Mouse (Mus musculus) stomach, postnatal 0 days (tissue): ENCODE results near the gene St7. TPM values are rescaled to one million over a fixed set of nuclear protein-coding genes. Genes with fewer than 3 reads are reported as not detected.

Experiments used
- ATAC-seq: fragments of 200-750 bp; cut with Nextera tagmentation; 2 replicates; pipeline ENCODE4 v1.8.0; 2017; ENCODE audit not compliant: low FRiP score, low TSS enrichment
- DNase-seq: peaks from one replicate; pipeline ENCODE4 v3.0.0-alpha.2; 2016; ENCODE audit warnings: low spot score
- H3K27ac ChIP-seq: fragments of 300-500 bp; sonication (generic); replicated peaks from 2 replicates; pipeline ENCODE4 v1.5.1; 2014; ENCODE audit warnings: mild to moderate bottlenecking, control low read depth
- H3K27me3 ChIP-seq: fragments of 300-500 bp; sonication (generic); 2 replicates; pipeline ENCODE4 v1.6.1; 2014; ENCODE audit warnings: low read length; ENCODE audit not compliant: control insufficient read depth, insufficient read depth
- H3K36me3 ChIP-seq: fragments of 300-500 bp; sonication (generic); 2 replicates; pipeline ENCODE4 v1.6.1; 2014; ENCODE audit warnings: low read length, mixed read lengths; ENCODE audit not compliant: control insufficient read depth, insufficient read depth
- H3K4me1 ChIP-seq: fragments of 300-500 bp; sonication (generic); replicated peaks from 2 replicates; pipeline ENCODE4 v1.6.1; 2014; ENCODE audit warnings: antibody characterized with exemption; ENCODE audit not compliant: control insufficient read depth, insufficient read depth
- H3K4me2 ChIP-seq: fragments of 300-500 bp; sonication (generic); replicated peaks from 2 replicates; pipeline ENCODE4 v1.6.1; 2014; ENCODE audit warnings: low read depth, mild to moderate bottlenecking, control low read depth, moderate library complexity
- H3K4me3 ChIP-seq: fragments of 300-500 bp; sonication (generic); 2 replicates; pipeline ENCODE4 v1.5.1; 2014; ENCODE audit warnings: low read depth, low read length, control low read depth
- H3K9ac ChIP-seq: fragments of 300-500 bp; sonication (generic); 2 replicates; pipeline ENCODE4 v1.6.1; 2014; ENCODE audit warnings: mild to moderate bottlenecking, low read length, control low read depth, mixed read lengths
- H3K9me3 ChIP-seq: fragments of 300-500 bp; sonication (generic); 2 replicates; pipeline ENCODE4 v1.6.1; 2016; ENCODE audit warnings: low read length; ENCODE audit not compliant: control insufficient read depth
- CTCF ChIP-seq: IDR thresholded peaks from 2 replicates; pipeline ENCODE4 v1.5.1; 2016; ENCODE audit warnings: antibody characterized with exemption, low read depth, mild to moderate bottlenecking, moderate library complexity
- EP300 ChIP-seq: optimal IDR thresholded peaks from 2 replicates; pipeline ENCODE3; 2016; ENCODE audit warnings: antibody characterized with exemption
- WGBS: fragments of 180-500 bp; shearing (Covaris S2); extraction: QIAGEN DNeasy Blood & Tissue Kit; methylation state at CpG from one replicate; pipeline ENCODE4 v1.1.7; 2014; 5-methylcytosine and 5-hydroxymethylcytosine counted together
- polyA plus RNA-seq: library from polyadenylated mRNA; unstranded; fragments of >200 nt; fragmentation: Nextera tagmentation; extraction: Ambion mirVana; gene quantifications from 2 replicates; pipeline ENCODE4 v1.2.1, GENCODE M21; 2015

St7 gene
- polyA plus RNA-seq, 1 experiment from 2014 or later, result 12.5 TPM

GRCm38 (mm10) chr6:17823614-17824013, 130.9 kb downstream of the St7 start:
- DNase-seq (no peak), ATAC-seq (no peak)
- H3K4me1 ChIP-seq, result no peaks in the 10 kb centered on the region
- no peak overlapping the region for H3K9ac ChIP-seq
- 96% methylated on average over 2 of the region's 2 CpGs for whole genome bisulfite sequencing
- no peaks in the 10 kb centered on the region for H3K36me3 ChIP-seq
- H3K27ac ChIP-seq, result no peak overlapping the region
- H3K4me3 ChIP-seq, result no peak overlapping the region
- no peak overlapping the region for H3K4me2 ChIP-seq
- no peak for TF ChIP-seq EP300
- no peak for TF ChIP-seq CTCF
- H3K9me3 ChIP-seq, result no peaks in the 10 kb centered on the region
- H3K27me3 ChIP-seq, result no peaks in the 10 kb centered on the region

- H3K4me1 ChIP-seq, result no peaks in the 10 kb centered on the region
- no peak overlapping the region for H3K27ac ChIP-seq
- no peak overlapping the region for H3K4me2 ChIP-seq
- no peaks in the 10 kb centered on the region for H3K36me3 ChIP-seq
- WGBS, result 100% methylated on average over 1 of the region's 1 CpGs
- no peak overlapping the region for H3K9ac ChIP-seq
- TF ChIP-seq EP300, result no peak
- TF ChIP-seq CTCF, result no peak
- no peaks in the 10 kb centered on the region for H3K27me3 ChIP-seq
- no peak overlapping the region for H3K4me3 ChIP-seq
- DNase-seq (no peak), ATAC-seq (no peak)
- no peaks in the 10 kb centered on the region for H3K9me3 ChIP-seq
These were observed 132.0 kb downstream of the St7 start for GRCm38 (mm10) chr6:17824735-17825134.

- 61% methylated on average over 4 of the region's 4 CpGs for WGBS
- no peaks in the 10 kb centered on the region for H3K9me3 ChIP-seq
- no peak overlapping the region for H3K9ac ChIP-seq
- no peak overlapping the region for H3K27ac ChIP-seq
- H3K4me3 ChIP-seq, result no peak overlapping the region
- no peaks in the 10 kb centered on the region for H3K27me3 ChIP-seq
- H3K36me3 ChIP-seq, result no peaks in the 10 kb centered on the region
- TF ChIP-seq CTCF (no peak), EP300 (no peak)
- H3K4me2 ChIP-seq, result no peak overlapping the region
- ATAC-seq (no peak), DNase-seq (no peak)
- no peaks in the 10 kb centered on the region for H3K4me1 ChIP-seq
These were observed 135.6 kb downstream of the St7 start for GRCm38 (mm10) chr6:17828382-17828781.

- no peak for DNase-seq
- Histone ChIP-seq H3K4me1 (no peaks in the 10 kb centered on the region), H3K36me3 (no peaks in the 10 kb centered on the region), H3K27ac (no peak overlapping the region), H3K27me3 (no peaks in the 10 kb centered on the region), H3K9ac (no peak overlapping the region), H3K4me3 (no peak overlapping the region), H3K9me3 (no peaks in the 10 kb centered on the region), H3K4me2 (no peak overlapping the region)
- 89% methylated on average over 1 of the region's 1 CpGs for WGBS
- TF ChIP-seq EP300, result no peak
- no peak for TF ChIP-seq CTCF
- ATAC-seq, result no peak
These were observed 137.2 kb downstream of the St7 start for GRCm38 (mm10) chr6:17829981-17830380.

GRCm38 (mm10) chr6:17834493-17834892, 141.8 kb downstream of the St7 start:
- H3K4me1 ChIP-seq, result no peaks in the 10 kb centered on the region
- H3K27ac ChIP-seq, result no peak overlapping the region
- H3K4me3 ChIP-seq, result no peak overlapping the region
- WGBS, result 40% methylated on average over 7 of the region's 7 CpGs
- ATAC-seq (no peak), DNase-seq (peak; percentile 65)
- H3K4me2 ChIP-seq, result no peak overlapping the region
- no peaks in the 10 kb centered on the region for H3K9me3 ChIP-seq
- H3K9ac ChIP-seq, result no peak overlapping the region
- H3K36me3 ChIP-seq, result no peaks in the 10 kb centered on the region
- no peak for TF ChIP-seq EP300
- peak; percentile 83 for TF ChIP-seq CTCF
- H3K27me3 ChIP-seq, result no peaks in the 10 kb centered on the region

GRCm38 (mm10) chr6:17835693-17836092, 143.0 kb downstream of the St7 start:
- no peak for ATAC-seq
- DNase-seq, result no peak
- no peak overlapping the region for H3K9ac ChIP-seq
- no peaks in the 10 kb centered on the region for H3K4me1 ChIP-seq
- no peaks in the 10 kb centered on the region for H3K36me3 ChIP-seq
- H3K27ac ChIP-seq, result no peak overlapping the region
- no peak overlapping the region for H3K4me2 ChIP-seq
- H3K9me3 ChIP-seq, result no peaks in the 10 kb centered on the region
- 85% methylated on average over 6 of the region's 6 CpGs for WGBS
- no peak for TF ChIP-seq CTCF
- no peak for TF ChIP-seq EP300
- no peaks in the 10 kb centered on the region for H3K27me3 ChIP-seq
- no peak overlapping the region for H3K4me3 ChIP-seq
